ENCODE assay signal across 10 mouse cellular contexts in genomic region chr16:42835940-42836339, GRCm38 (mm10). TPM values are rescaled to one million over a fixed set of nuclear protein-coding genes. Genes with fewer than 3 reads are reported as not detected.
DNase-seq lines count a peak whose midpoint lies in the region; ATAC-seq and TF ChIP-seq lines count a peak whose summit lies in the region.
"Had no signal": no experiment of that assay in that cellular context is flagged by ENCODE, and none has a peak within 500 bp of the region (broad histone marks: within the 10 kb centered on the region; RNA-seq: fewer than 3 reads in every experiment).

No protein-coding gene starts in this region.

- TF ChIP-seq CTCF in hindbrain, postnatal 0 days (IDR thresholded peaks at IDR 0.05; ENCODE audit: low read depth): peak; percentile 38; the same call in 1 of the 2 replicates
- TF ChIP-seq CTCF in stomach, postnatal 0 days (IDR thresholded peaks at IDR 0.05; ENCODE audit: low read depth): peak; percentile 59

- no peak overlapping the region for H3K9ac ChIP-seq in hindbrain, postnatal 0 days (replicated peaks; ENCODE audit: low read length)
- no peak overlapping the region for H3K9ac ChIP-seq in stomach, postnatal 0 days (ENCODE audit: low read length)
- H3K9ac ChIP-seq: embryonic facial prominence, embryonic 15.5 days had no signal

- H3K9me3 ChIP-seq in hindbrain, postnatal 0 days (ENCODE audit: low read length): no peaks in the 10 kb centered on the region
- no peaks in the 10 kb centered on the region for H3K9me3 ChIP-seq in hindbrain, embryonic 10.5 days
- no peaks in the 10 kb centered on the region for H3K9me3 ChIP-seq in stomach, postnatal 0 days (ENCODE audit: control insufficient read depth, low read length)
- H3K9me3 ChIP-seq: embryonic facial prominence, embryonic 15.5 days had no signal

- no peak for ATAC-seq in hindbrain, postnatal 0 days
- ATAC-seq in stomach, postnatal 0 days (ENCODE audit: low FRiP score, low TSS enrichment): no peak

- H3K27me3 ChIP-seq in hindbrain, postnatal 0 days (ENCODE audit: insufficient read depth, low read length): no peaks in the 10 kb centered on the region
- H3K27me3 ChIP-seq in hindbrain, embryonic 10.5 days (ENCODE audit: insufficient read depth, poor library complexity, severe bottlenecking): no peaks in the 10 kb centered on the region
- H3K27me3 ChIP-seq in stomach, postnatal 0 days (ENCODE audit: control insufficient read depth, insufficient read depth, low read length): no peaks in the 10 kb centered on the region
- H3K27me3 ChIP-seq: embryonic facial prominence, embryonic 15.5 days had no signal

- DNase-seq in hindbrain, postnatal 0 days (ENCODE audit: low spot score): peak; percentile 65
- DNase-seq in hindbrain, embryonic 10.5 days (ENCODE audit: low spot score): no peak
- peak; percentile 13 for DNase-seq in lung, postnatal 36 days
- DNase-seq in lung, postnatal 10 days: no peak
- peak; percentile 45 for DNase-seq in brain, adult 2 months (ENCODE audit: low read depth, low spot score)
- no peak for DNase-seq in stomach, postnatal 0 days (ENCODE audit: low spot score)
- no peak for DNase-seq in urinary bladder, postnatal 36 days (ENCODE audit: low spot score in 2 of 2)
- DNase-seq: right cerebral cortex, postnatal 14 days had no signal

- H3K27ac ChIP-seq in hindbrain, postnatal 0 days: no peak overlapping the region
- H3K27ac ChIP-seq in hindbrain, embryonic 10.5 days: no peak overlapping the region
- no peak overlapping the region for H3K27ac ChIP-seq in stomach, postnatal 0 days (replicated peaks)
- H3K27ac ChIP-seq: embryonic facial prominence, embryonic 15.5 days; macrophage had no signal

- WGBS in hindbrain, postnatal 0 days: 64% methylated on average over 5 of the region's 5 CpGs
- 78% methylated on average over 5 of the region's 5 CpGs for WGBS in hindbrain, embryonic 10.5 days
- WGBS in stomach, postnatal 0 days: 64% methylated on average over 5 of the region's 5 CpGs

- no peaks in the 10 kb centered on the region for H3K36me3 ChIP-seq in hindbrain, postnatal 0 days (ENCODE audit: insufficient read depth, low read length)
- H3K36me3 ChIP-seq in hindbrain, embryonic 10.5 days: no peaks in the 10 kb centered on the region
- H3K36me3 ChIP-seq in stomach, postnatal 0 days (ENCODE audit: control insufficient read depth, insufficient read depth, low read length): no peaks in the 10 kb centered on the region
- H3K36me3 ChIP-seq: embryonic facial prominence, embryonic 15.5 days had no signal

- TF ChIP-seq EP300 in stomach, postnatal 0 days (optimal IDR thresholded peaks at IDR 0.05): no peak

- no peaks in the 10 kb centered on the region for H3K4me1 ChIP-seq in hindbrain, postnatal 0 days (ENCODE audit: insufficient read depth, low read length)
- H3K4me1 ChIP-seq in hindbrain, embryonic 10.5 days (replicated peaks): no peaks in the 10 kb centered on the region
- no peaks in the 10 kb centered on the region for H3K4me1 ChIP-seq in stomach, postnatal 0 days (replicated peaks; ENCODE audit: control insufficient read depth, insufficient read depth)
- H3K4me1 ChIP-seq: embryonic facial prominence, embryonic 15.5 days had no signal

- no peak overlapping the region for H3K4me3 ChIP-seq in hindbrain, postnatal 0 days (ENCODE audit: low read length)
- H3K4me3 ChIP-seq in hindbrain, embryonic 10.5 days: no peak overlapping the region
- H3K4me3 ChIP-seq in stomach, postnatal 0 days (ENCODE audit: low read depth, low read length): no peak overlapping the region
- H3K4me3 ChIP-seq: embryonic facial prominence, embryonic 15.5 days had no signal

- no peak overlapping the region for H3K4me2 ChIP-seq in hindbrain, postnatal 0 days (ENCODE audit: low read depth, low read length)
- H3K4me2 ChIP-seq in stomach, postnatal 0 days (replicated peaks; ENCODE audit: low read depth): no peak overlapping the region
- H3K4me2 ChIP-seq: embryonic facial prominence, embryonic 15.5 days had no signal

RNA-seq across cellular contexts. Expression of gene Zbtb20, which starts 39.7 kb away (rescaled TPM):
- 36.8 and 38.0 TPM in 2 replicates for total RNA-seq in hindbrain, postnatal 0 days (2014; rRNA removed)
- polyA plus RNA-seq in hindbrain, postnatal 0 days (2015; fragmentation: Nextera tagmentation; extraction: Ambion mirVana): 35.2 and 37.9 TPM in 2 replicates
- polyA plus RNA-seq in hindbrain, embryonic 10.5 days (2016; fragmentation: Nextera tagmentation; extraction: Ambion mirVana): 28.2 and 41.3 TPM in 2 replicates
- polyA plus RNA-seq in stomach, postnatal 0 days (2015; fragmentation: Nextera tagmentation; extraction: Ambion mirVana): 15.7 and 20.2 TPM in 2 replicates

Comparison
In these comparisons a context has a peak if more than half of its experiments do, and no peak if none do; other contexts are left out.
1. DNase-seq: peak in hindbrain, postnatal 0 days (single experiment), lung, postnatal 36 days (single experiment) and brain, adult 2 months (single experiment); none in hindbrain, embryonic 10.5 days (single experiment), lung, postnatal 10 days (single experiment), stomach, postnatal 0 days (single experiment) and urinary bladder, postnatal 36 days (0 of 2).